Mouse (Mus musculus): ENCODE data around the gene Numbl. TPM values are rescaled to one million over a fixed set of nuclear protein-coding genes. Genes with fewer than 3 reads are reported as not detected.

Gene Numbl
- polyA plus RNA-seq, 1 experiment from 2014 or later: 9.2 TPM

GRCm38 (mm10) chr7:27295956-27296355 is 37.7 kb downstream of the Numbl start:
- no peak for ATAC-seq (replicated peaks; ENCODE audit: insufficient number of reproducible peaks, insufficient read depth, low FRiP score, low read depth)
- Histone ChIP-seq H3K4me1 (replicated peaks) (peaks cover 7% of the 10 kb centered on the region; the same call in 1 of the 2 replicates), H3K9ac (no peak overlapping the region), H3K9me3 (replicated peaks) (no peaks in the 10 kb centered on the region), H3K27ac (no peak overlapping the region), H3K27me3 (no peaks in the 10 kb centered on the region), H3K4me2 (no peak overlapping the region), H3K4me3 (no peak overlapping the region), H3K36me3 (no peaks in the 10 kb centered on the region)
- 60% methylated on average over 4 of the region's 4 CpGs for whole genome bisulfite sequencing

- WGBS: 87% methylated on average over 4 of the region's 4 CpGs
- no peak overlapping the region for H3K27ac ChIP-seq
- H3K4me2 ChIP-seq: no peak overlapping the region
- H3K4me3 ChIP-seq: no peak overlapping the region
- H3K9ac ChIP-seq: no peak overlapping the region
- no peak for ATAC-seq (replicated peaks; ENCODE audit: insufficient number of reproducible peaks, insufficient read depth, low FRiP score, low read depth)
- H3K4me1 ChIP-seq (replicated peaks): peaks cover 4% of the 10 kb centered on the region; the same call in 1 of the 2 replicates
- H3K9me3 ChIP-seq (replicated peaks): no peaks in the 10 kb centered on the region
- H3K27me3 ChIP-seq: no peaks in the 10 kb centered on the region
- H3K36me3 ChIP-seq: no peaks in the 10 kb centered on the region
Observed at GRCm38 (mm10) chr7:27296518-27296917, 38.3 kb downstream of the Numbl start.

GRCm38 (mm10) chr7:27298033-27298610 is 39.9 kb downstream of the Numbl start:
- H3K4me2 ChIP-seq: no peak overlapping the region
- peaks cover 3% of the 10 kb centered on the region; the same call in 1 of the 2 replicates for H3K27me3 ChIP-seq
- 81% methylated on average over 16 of the region's 16 CpGs for WGBS
- no peaks in the 10 kb centered on the region for H3K36me3 ChIP-seq
- H3K9ac ChIP-seq: no peak overlapping the region
- 0 out of 2 replicates have a peak, but pooled peaks cover 3% of the 10 kb centered on the region for H3K4me1 ChIP-seq (replicated peaks)
- H3K27ac ChIP-seq: no peak overlapping the region
- H3K9me3 ChIP-seq (replicated peaks): no peaks in the 10 kb centered on the region
- H3K4me3 ChIP-seq: no peak overlapping the region
- no peak for ATAC-seq (replicated peaks; ENCODE audit: insufficient number of reproducible peaks, insufficient read depth, low FRiP score, low read depth)

GRCm38 (mm10) chr7:27298816-27299215 is 40.6 kb downstream of the Numbl start:
- ATAC-seq (replicated peaks; ENCODE audit: insufficient number of reproducible peaks, insufficient read depth, low FRiP score, low read depth): no peak

GRCm38 (mm10) chr7:27300351-27300750 is 42.1 kb downstream of the Numbl start:
- Histone ChIP-seq H3K9me3 (replicated peaks) (no peaks in the 10 kb centered on the region), H3K27ac (no peak overlapping the region), H3K4me1 (replicated peaks) (0 out of 2 replicates have a peak, but pooled peaks cover 3% of the 10 kb centered on the region), H3K27me3 (peaks cover 13% of the 10 kb centered on the region; the same call in 1 of the 2 replicates), H3K4me3 (no peak overlapping the region), H3K36me3 (no peaks in the 10 kb centered on the region), H3K9ac (no peak overlapping the region), H3K4me2 (no peak overlapping the region)
- whole genome bisulfite sequencing: 50% methylated on average over 4 of the region's 4 CpGs
- ATAC-seq (replicated peaks; ENCODE audit: insufficient number of reproducible peaks, insufficient read depth, low FRiP score, low read depth): no peak

More at GRCm38 (mm10) chr7:27298816-27299215, 40.6 kb downstream of the Numbl start:
- Histone ChIP-seq H3K27me3 (peaks cover 6% of the 10 kb centered on the region; the same call in 1 of the 2 replicates), H3K4me2 (no peak overlapping the region), H3K9me3 (replicated peaks) (no peaks in the 10 kb centered on the region), H3K4me1 (replicated peaks) (0 out of 2 replicates have a peak, but pooled peaks cover 3% of the 10 kb centered on the region), H3K27ac (no peak overlapping the region), H3K36me3 (no peaks in the 10 kb centered on the region), H3K9ac (no peak overlapping the region), H3K4me3 (no peak overlapping the region)
- WGBS: 77% methylated on average over 6 of the region's 6 CpGs

GRCm38 (mm10) chr7:27300801-27301200 is 42.6 kb downstream of the Numbl start:
- H3K27me3 ChIP-seq: peaks cover 17% of the 10 kb centered on the region; the same call in 1 of the 2 replicates
- H3K27ac ChIP-seq: no peak overlapping the region
- no peaks in the 10 kb centered on the region for H3K9me3 ChIP-seq (replicated peaks)
- WGBS: 57% methylated on average over 5 of the region's 5 CpGs
- H3K4me1 ChIP-seq (replicated peaks): 0 out of 2 replicates have a peak, but pooled peaks cover 3% of the 10 kb centered on the region
- H3K4me2 ChIP-seq: no peak overlapping the region
- no peak overlapping the region for H3K4me3 ChIP-seq
- H3K36me3 ChIP-seq: 0 out of 2 replicates have a peak, but pooled peaks cover 3% of the 10 kb centered on the region
- no peak for ATAC-seq (replicated peaks; ENCODE audit: insufficient number of reproducible peaks, insufficient read depth, low FRiP score, low read depth)
- H3K9ac ChIP-seq: no peak overlapping the region

GRCm38 (mm10) chr7:27302172-27302571 is 43.9 kb downstream of the Numbl start:
- no peak overlapping the region for H3K4me2 ChIP-seq
- H3K4me1 ChIP-seq (replicated peaks): 0 out of 2 replicates have a peak, but pooled peaks cover 3% of the 10 kb centered on the region
- no peak overlapping the region for H3K27ac ChIP-seq
- H3K27me3 ChIP-seq: peaks cover 23% of the 10 kb centered on the region
- no peak overlapping the region for H3K9ac ChIP-seq
- no peak for ATAC-seq (replicated peaks; ENCODE audit: insufficient number of reproducible peaks, insufficient read depth, low FRiP score, low read depth)
- H3K9me3 ChIP-seq (replicated peaks): no peaks in the 10 kb centered on the region
- H3K36me3 ChIP-seq: 0 out of 2 replicates have a peak, but pooled peaks cover 5% of the 10 kb centered on the region
- 8% methylated on average over 11 of the region's 11 CpGs for WGBS
- no peak overlapping the region for H3K4me3 ChIP-seq

GRCm38 (mm10) chr7:27305091-27305730 is 47.0 kb downstream of the Numbl start:
- peaks cover 31% of the 10 kb centered on the region for H3K27me3 ChIP-seq

GRCm38 (mm10) chr7:27306161-27307160 is 48.2 kb downstream of the Numbl start:
- H3K4me1 ChIP-seq (replicated peaks): peaks cover 24% of the 10 kb centered on the region
- H3K27me3 ChIP-seq: peaks cover 31% of the 10 kb centered on the region
- H3K9me3 ChIP-seq (replicated peaks): no peaks in the 10 kb centered on the region
- no peak overlapping the region for H3K27ac ChIP-seq
- WGBS: 71% methylated on average over 24 of the region's 24 CpGs
- no peak overlapping the region for H3K9ac ChIP-seq
- no peak for ATAC-seq (replicated peaks; ENCODE audit: insufficient number of reproducible peaks, insufficient read depth, low FRiP score, low read depth)
- no peak overlapping the region for H3K4me3 ChIP-seq
- H3K4me2 ChIP-seq: no peak overlapping the region
- H3K36me3 ChIP-seq: 0 out of 2 replicates have a peak, but pooled peaks cover 5% of the 10 kb centered on the region

More at GRCm38 (mm10) chr7:27305091-27305730, 47.0 kb downstream of the Numbl start:
- no peak overlapping the region for H3K4me3 ChIP-seq
- no peak for ATAC-seq (replicated peaks; ENCODE audit: insufficient number of reproducible peaks, insufficient read depth, low FRiP score, low read depth)
- WGBS: 74% methylated on average over 17 of the region's 17 CpGs
- peaks cover 14% of the 10 kb centered on the region for H3K4me1 ChIP-seq (replicated peaks)
- no peaks in the 10 kb centered on the region for H3K9me3 ChIP-seq (replicated peaks)
- H3K36me3 ChIP-seq: 0 out of 2 replicates have a peak, but pooled peaks cover 5% of the 10 kb centered on the region
- no peak overlapping the region for H3K4me2 ChIP-seq
- H3K27ac ChIP-seq: no peak overlapping the region
- H3K9ac ChIP-seq: no peak overlapping the region

GRCm38 (mm10) chr7:27307551-27307950 is 49.3 kb downstream of the Numbl start:
- Histone ChIP-seq H3K27me3 (peaks cover 28% of the 10 kb centered on the region), H3K9ac (no peak overlapping the region), H3K4me2 (no peak overlapping the region), H3K4me3 (no peak overlapping the region), H3K4me1 (replicated peaks) (peaks cover 21% of the 10 kb centered on the region), H3K9me3 (replicated peaks) (no peaks in the 10 kb centered on the region), H3K36me3 (0 out of 2 replicates have a peak, but pooled peaks cover 5% of the 10 kb centered on the region), H3K27ac (no peak overlapping the region)
- WGBS: 68% methylated on average over 9 of the region's 9 CpGs
- ATAC-seq (replicated peaks; ENCODE audit: insufficient number of reproducible peaks, insufficient read depth, low FRiP score, low read depth): no peak

Measured in heart, embryonic 15.5 days (tissue).